Mouse (Mus musculus) embryonic facial prominence, embryonic 11.5 days (tissue): ENCODE results near the gene Hbq1b. TPM values are rescaled to one million over a fixed set of nuclear protein-coding genes. Genes with fewer than 3 reads are reported as not detected.
"Not testable (repeated sequence)": the region's sequence is repeated elsewhere in the genome, so short reads cannot be mapped to it uniquely, and the experiment has no call there.

Experiments used
- ATAC-seq: fragments of 200-750 bp; cut with Nextera tagmentation; replicated peaks from 2 replicates; pipeline ENCODE4 v1.8.0; 2017; ENCODE audit warnings: low read depth; ENCODE audit not compliant: insufficient number of reproducible peaks, low FRiP score, low TSS enrichment
- DNase-seq: peaks from one replicate; pipeline ENCODE4 v3.0.0-alpha.2; 2015; ENCODE audit warnings: low spot score
- H3K27ac ChIP-seq: fragments of 300-500 bp; sonication (generic); replicated peaks from 2 replicates; pipeline ENCODE4 v1.5.1; 2014; ENCODE audit warnings: mild to moderate bottlenecking, low read depth, low read length, control low read depth
- H3K27me3 ChIP-seq: fragments of 300-500 bp; sonication (generic); 2 replicates; pipeline ENCODE4 v1.6.1; 2014; ENCODE audit warnings: mild to moderate bottlenecking, low read length, moderate library complexity, mixed read lengths; ENCODE audit not compliant: control insufficient read depth, insufficient read depth
- H3K36me3 ChIP-seq: fragments of 300-500 bp; sonication (generic); replicated peaks from 2 replicates; pipeline ENCODE4 v1.6.1; 2014; ENCODE audit warnings: low read depth, mild to moderate bottlenecking, low read length, moderate library complexity, mixed read lengths; ENCODE audit not compliant: control insufficient read depth, insufficient read depth
- H3K4me1 ChIP-seq: fragments of 300-500 bp; sonication (generic); 2 replicates; pipeline ENCODE4 v1.6.1; 2014; ENCODE audit warnings: low read length, mixed read lengths; ENCODE audit not compliant: control insufficient read depth, insufficient read depth
- H3K4me2 ChIP-seq: fragments of 300-500 bp; sonication (generic); 2 replicates; pipeline ENCODE4 v1.6.1; 2014; ENCODE audit warnings: low read depth, mild to moderate bottlenecking, control low read depth, low read length, moderate library complexity
- H3K4me3 ChIP-seq: fragments of 300-500 bp; sonication (generic); 2 replicates; pipeline ENCODE4 v1.5.1; 2014; ENCODE audit warnings: low read depth, low read length, control low read depth
- H3K9ac ChIP-seq: fragments of 300-500 bp; sonication (generic); replicated peaks from 2 replicates; pipeline ENCODE4 v1.6.1; 2014; ENCODE audit warnings: mild to moderate bottlenecking, control low read depth, low read length
- H3K9me3 ChIP-seq: fragments of 300-500 bp; sonication (generic); replicated peaks from 2 replicates; pipeline ENCODE4 v1.6.1; 2016; ENCODE audit warnings: mild to moderate bottlenecking, low read length, inconsistent platforms, mixed read lengths; ENCODE audit not compliant: control insufficient read depth
- WGBS: fragments of 180-500 bp; shearing (Covaris S2); extraction: QIAGEN DNeasy Blood & Tissue Kit; methylation state at CpG from one replicate; pipeline ENCODE4 v1.1.7; 2014; 5-methylcytosine and 5-hydroxymethylcytosine counted together
- polyA plus RNA-seq: library from polyadenylated mRNA; unstranded; fragments of >200 nt; fragmentation: Nextera tagmentation; extraction: Ambion mirVana; gene quantifications from 2 replicates; pipeline ENCODE4 v1.2.1, GENCODE M21; 2014

Gene Hbq1b
- polyA plus RNA-seq, 1 experiment from 2014 or later: 6.3 TPM

DNA sequence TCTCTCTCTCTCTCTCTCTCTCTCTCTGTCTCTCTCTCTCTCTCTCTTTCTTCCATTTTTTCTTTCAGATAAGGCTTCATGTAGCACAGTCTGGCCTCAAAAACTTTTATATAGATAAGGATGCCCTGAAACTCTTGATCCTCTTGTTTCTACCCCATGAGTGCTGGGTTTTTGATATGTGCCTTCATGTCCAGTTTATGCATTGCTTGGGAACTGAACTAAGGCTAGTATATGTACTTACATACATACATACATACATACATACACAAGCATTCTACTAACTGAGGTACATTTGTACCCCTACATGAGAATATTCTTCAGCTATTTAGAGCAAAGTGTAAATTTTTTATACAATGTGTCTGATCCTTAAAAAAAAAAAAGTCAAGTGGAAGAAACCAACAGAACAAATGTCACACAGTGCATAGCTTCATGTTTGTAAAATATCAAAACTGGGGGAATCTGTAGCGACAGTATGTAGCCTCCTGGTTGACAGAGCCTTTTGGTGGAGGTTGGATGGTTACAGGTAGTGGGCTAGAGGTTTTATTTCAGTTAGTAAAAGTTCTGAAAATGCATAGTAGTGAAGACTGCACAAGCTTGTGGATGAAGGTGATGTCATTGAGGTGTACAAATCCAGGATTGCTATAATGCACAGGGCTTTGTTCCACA, 11.2 kb downstream of the Hbq1b start:
- H3K36me3 ChIP-seq: no peaks in the 10 kb centered on the region
- no peaks in the 10 kb centered on the region for H3K9me3 ChIP-seq
- H3K27ac ChIP-seq: no peak overlapping the region

DNA sequence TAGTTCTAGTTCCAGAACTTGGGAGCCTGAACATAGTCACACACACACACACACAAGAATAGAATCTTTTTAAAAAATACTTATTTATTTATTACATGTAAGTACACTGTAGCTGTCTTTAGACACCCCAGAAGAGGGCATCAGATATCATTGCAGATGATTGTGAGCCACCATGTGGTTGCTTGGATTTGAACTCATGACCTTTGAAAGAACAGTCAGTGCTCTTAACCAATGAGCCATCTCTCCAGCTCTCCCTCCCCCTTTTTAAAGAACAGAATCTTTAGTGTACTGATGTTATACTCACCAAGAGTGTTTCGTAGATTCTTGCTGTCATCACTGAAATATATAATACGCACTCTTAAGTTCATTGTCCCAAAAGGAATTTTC, 11.8 kb downstream of the Hbq1b start:
- Histone ChIP-seq H3K36me3 (no peaks in the 10 kb centered on the region), H3K4me2 (no peak overlapping the region), H3K4me1 (no peaks in the 10 kb centered on the region), H3K4me3 (no peak overlapping the region), H3K27ac (no peak overlapping the region), H3K27me3 (no peaks in the 10 kb centered on the region), H3K9me3 (no peaks in the 10 kb centered on the region), H3K9ac (no peak overlapping the region)
- DNase-seq (no peak), ATAC-seq (no peak)
- WGBS: 97% methylated on average over 2 of the region's 2 CpGs

More for the DNA sequence above, 11.2 kb downstream of the Hbq1b start:
- DNase-seq (no peak), ATAC-seq (no peak)
- H3K27me3 ChIP-seq: no peaks in the 10 kb centered on the region
- 88% methylated on average over 1 of the region's 1 CpGs for WGBS
- no peak overlapping the region for H3K9ac ChIP-seq
- H3K4me3 ChIP-seq: no peak overlapping the region
- H3K4me1 ChIP-seq: no peaks in the 10 kb centered on the region
- H3K4me2 ChIP-seq: no peak overlapping the region

DNA sequence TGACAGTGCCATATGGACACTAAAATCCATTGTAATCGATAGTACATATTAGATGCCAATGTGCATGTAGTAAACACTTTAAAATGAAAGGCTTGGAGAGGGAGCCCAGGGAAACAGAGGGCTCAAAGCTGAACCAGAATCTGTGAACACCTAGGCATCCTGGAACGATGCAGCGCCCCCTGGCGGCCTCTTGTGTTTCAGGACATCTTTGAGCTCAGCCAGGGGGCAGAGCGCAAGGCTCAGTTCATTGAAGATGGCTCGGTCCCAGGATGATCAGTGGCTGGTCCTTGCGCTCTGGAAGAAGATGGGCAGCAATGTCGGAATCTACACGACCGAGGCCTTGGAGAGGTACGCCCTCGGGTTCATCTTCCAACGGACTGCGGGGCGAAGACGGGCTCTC, 13.1 kb downstream of the Hbq1b start, which contains the start of gene Hbq1a:
Gene Hbq1a (plus strand): TSS at position 205 of the 400 bp plus-strand sequence.
- H3K9me3 ChIP-seq, H3K9ac ChIP-seq, H3K27ac ChIP-seq, H3K4me3 ChIP-seq, H3K27me3 ChIP-seq, H3K4me1 ChIP-seq, ATAC-seq, H3K36me3 ChIP-seq: not testable (repeated sequence)
- peak; percentile 61 for DNase-seq
- peak within 1 kb of the TSS; percentile 30 for H3K4me2 ChIP-seq
- WGBS: 6% methylated on average over 16 of the region's 16 CpGs

DNA sequence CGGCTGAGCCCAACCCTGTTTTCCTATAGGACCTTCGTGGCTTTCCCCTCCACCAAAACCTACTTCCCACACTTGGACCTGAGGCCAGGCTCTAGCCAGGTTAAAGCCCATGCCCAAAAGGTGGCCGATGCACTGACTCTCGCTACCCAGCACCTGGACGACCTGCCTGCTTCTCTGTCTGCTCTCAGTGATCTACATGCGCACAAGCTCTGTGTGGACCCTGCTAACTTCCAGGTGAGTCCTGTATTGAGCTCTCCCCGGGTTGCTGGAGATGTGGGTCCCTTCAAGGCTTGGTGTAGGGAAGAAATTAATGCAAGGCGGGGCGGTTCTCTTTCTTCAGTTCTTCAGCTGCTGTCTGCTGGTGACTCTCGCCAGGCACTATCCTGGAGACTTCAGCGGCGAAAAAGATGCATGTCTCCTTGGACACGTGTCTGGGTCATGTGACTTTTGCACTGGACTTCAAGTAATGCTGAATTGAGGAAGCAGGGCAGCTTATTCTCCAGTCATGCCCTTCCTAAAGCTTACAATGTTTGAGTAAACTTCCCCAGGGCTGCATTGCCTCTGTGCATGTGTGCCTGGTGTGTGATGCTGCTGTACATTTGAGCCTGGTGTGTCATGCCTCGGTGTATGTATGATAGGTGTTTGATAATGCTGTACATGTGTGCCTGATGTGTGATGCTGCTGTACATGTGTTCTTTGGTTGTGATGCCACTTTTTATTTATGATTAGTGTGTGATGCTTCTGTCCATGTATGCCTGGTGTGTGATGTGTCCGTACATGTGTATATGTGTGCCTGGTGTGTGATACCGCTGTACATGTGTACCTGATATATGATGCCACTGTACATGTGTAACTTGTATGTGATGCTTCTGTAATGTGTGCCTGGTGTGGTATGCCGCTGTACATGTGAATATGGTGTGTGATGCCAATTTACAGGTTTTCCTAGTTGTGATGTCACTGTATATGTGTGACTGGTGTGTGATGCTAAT, 13.8 kb downstream of the Hbq1b start:
- Histone ChIP-seq H3K4me1 (no peaks in the 10 kb centered on the region), H3K27ac (no peak overlapping the region), H3K9me3 (no peaks in the 10 kb centered on the region), H3K9ac (no peak overlapping the region), H3K4me2 (peak overlapping the region; percentile 30), H3K36me3 (no peaks in the 10 kb centered on the region), H3K27me3 (no peaks in the 10 kb centered on the region), H3K4me3 (no peak overlapping the region)
- DNase-seq (no peak), ATAC-seq (no peak)
- 59% methylated on average over 14 of the region's 17 CpGs for WGBS

DNA sequence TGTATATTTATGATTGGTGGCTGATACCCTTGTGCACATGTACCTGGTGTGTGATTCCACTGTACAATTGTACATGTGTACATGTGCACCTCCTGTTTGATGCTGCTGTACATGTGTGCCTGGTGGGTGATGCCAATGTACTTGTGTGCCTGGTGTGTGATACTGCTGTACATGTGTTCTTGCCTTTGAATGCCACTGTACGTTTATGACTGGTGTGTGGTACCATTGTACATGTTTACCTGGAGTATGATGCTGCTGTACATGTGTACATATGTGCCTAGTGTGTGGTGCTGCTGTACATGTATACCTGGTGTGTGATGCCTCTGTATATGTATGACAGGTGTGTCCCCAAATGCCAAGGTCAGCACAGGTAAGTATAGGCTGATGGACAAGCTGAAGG, 14.7 kb downstream of the Hbq1b start:
- no peak for DNase-seq
- no peaks in the 10 kb centered on the region for H3K9me3 ChIP-seq
- H3K9ac ChIP-seq: no peak overlapping the region
- 74% methylated on average over 1 of the region's 1 CpGs for WGBS
- ATAC-seq: no peak
- H3K4me2 ChIP-seq: no peak overlapping the region
- no peak overlapping the region for H3K27ac ChIP-seq
- H3K4me1 ChIP-seq: no peaks in the 10 kb centered on the region
- no peaks in the 10 kb centered on the region for H3K36me3 ChIP-seq
- no peaks in the 10 kb centered on the region for H3K27me3 ChIP-seq
- H3K4me3 ChIP-seq: no peak overlapping the region

DNA sequence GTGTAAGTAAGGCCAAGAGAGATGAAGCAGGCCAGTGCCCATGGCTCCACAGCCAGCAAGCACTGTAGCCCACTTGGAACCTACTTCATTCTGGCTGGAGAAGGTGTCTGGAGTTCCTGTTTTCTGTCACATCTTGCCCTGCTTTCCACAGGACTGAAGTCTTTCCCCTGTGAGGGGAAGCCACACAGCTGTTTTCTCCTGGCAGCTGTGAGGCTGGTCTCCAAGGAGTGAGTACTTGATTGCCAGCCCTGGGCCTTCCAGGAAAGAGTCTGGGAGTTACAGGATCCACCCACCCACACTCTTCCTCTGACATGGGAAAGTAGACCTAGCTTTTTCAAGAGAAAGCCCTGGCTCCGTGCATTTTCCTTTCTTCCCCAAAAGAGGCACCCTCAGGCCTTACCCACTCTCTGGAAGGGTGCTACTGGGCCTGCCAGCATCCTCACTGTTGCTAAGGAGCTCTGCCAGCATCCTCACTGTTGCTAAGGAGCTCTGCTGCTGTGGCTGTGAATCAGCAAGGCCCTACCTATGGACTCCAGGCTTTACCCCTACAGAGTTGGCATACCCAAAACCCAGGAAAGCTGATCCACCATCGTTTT, 16.2 kb downstream of the Hbq1b start:
- Histone ChIP-seq H3K27ac (no peak overlapping the region), H3K4me2 (no peak overlapping the region), H3K9ac (no peak overlapping the region), H3K36me3 (no peaks in the 10 kb centered on the region), H3K4me1 (no peaks in the 10 kb centered on the region), H3K4me3 (no peak overlapping the region), H3K27me3 (no peaks in the 10 kb centered on the region), H3K9me3 (no peaks in the 10 kb centered on the region)
- ATAC-seq (no peak), DNase-seq (no peak)
- 48% methylated on average over 2 of the region's 2 CpGs for WGBS

DNA sequence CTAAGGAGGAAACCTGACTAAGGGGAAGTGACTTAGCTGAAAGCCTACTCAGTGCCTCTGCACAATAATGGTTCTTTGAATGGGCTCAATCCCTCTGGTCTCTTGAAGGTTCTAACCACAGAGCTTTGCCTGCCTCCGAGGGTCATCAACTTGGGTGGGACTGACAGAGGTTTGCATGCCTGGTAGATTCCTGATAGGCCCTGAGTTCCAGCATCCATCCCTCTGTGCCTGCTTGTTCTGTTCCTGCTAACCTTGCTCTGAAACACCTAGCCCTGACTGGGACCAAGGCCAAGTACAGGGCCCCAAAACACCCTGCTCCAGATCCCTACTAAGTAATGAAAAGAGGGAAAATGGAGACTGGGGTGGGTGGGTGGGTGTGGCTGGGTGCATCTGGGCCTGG, 16.7 kb downstream of the Hbq1b start:
- Histone ChIP-seq H3K4me3 (no peak overlapping the region), H3K9ac (no peak overlapping the region), H3K36me3 (no peaks in the 10 kb centered on the region), H3K4me1 (no peaks in the 10 kb centered on the region), H3K27me3 (no peaks in the 10 kb centered on the region), H3K4me2 (no peak overlapping the region), H3K9me3 (no peaks in the 10 kb centered on the region), H3K27ac (no peak overlapping the region)
- no peak for DNase-seq
- no peak for ATAC-seq
- WGBS: 94% methylated on average over 1 of the region's 1 CpGs

DNA sequence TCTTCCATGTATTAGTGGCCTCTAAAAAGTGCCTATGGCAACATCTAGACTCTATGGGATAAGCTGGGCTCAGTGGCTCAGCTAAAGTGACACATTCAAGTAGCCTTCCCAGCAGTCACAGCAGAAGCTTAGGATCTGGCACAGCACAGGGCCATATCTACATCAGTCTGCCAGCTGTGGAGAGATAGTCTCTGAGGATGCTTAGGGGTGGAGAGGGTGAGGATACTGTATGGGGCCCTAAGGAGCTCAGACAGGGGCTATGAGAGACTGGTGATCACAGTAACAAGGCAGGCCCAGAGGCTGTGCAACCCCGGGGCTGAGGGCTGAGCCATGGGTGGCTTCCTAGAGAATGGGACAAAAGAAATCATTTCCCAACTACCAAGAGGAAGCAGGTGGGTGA, 20.2 kb downstream of the Hbq1b start:
- H3K9me3 ChIP-seq: no peaks in the 10 kb centered on the region
- DNase-seq: no peak

More for the DNA sequence above, 20.2 kb downstream of the Hbq1b start:
- H3K4me1 ChIP-seq: no peaks in the 10 kb centered on the region
- no peak overlapping the region for H3K9ac ChIP-seq
- no peak overlapping the region for H3K27ac ChIP-seq
- no peak for ATAC-seq
- no peak overlapping the region for H3K4me2 ChIP-seq
- H3K27me3 ChIP-seq: no peaks in the 10 kb centered on the region
- H3K4me3 ChIP-seq: no peak overlapping the region
- H3K36me3 ChIP-seq: no peaks in the 10 kb centered on the region
- 76% methylated on average over 1 of the region's 1 CpGs for WGBS
